ENCODE assay signal across 9 mouse cellular contexts in genomic region chr11:5877421-5877820, GRCm38 (mm10). TPM values are rescaled to one million over a fixed set of nuclear protein-coding genes. Genes with fewer than 3 reads are reported as not detected.
DNase-seq lines count a peak whose midpoint lies in the region; ATAC-seq and TF ChIP-seq lines count a peak whose summit lies in the region.
"Had no signal": no experiment of that assay in that cellular context is flagged by ENCODE, and none has a peak within 500 bp of the region (broad histone marks: within the 10 kb centered on the region; RNA-seq: fewer than 3 reads in every experiment).

No protein-coding gene starts in this region.

- no peak for TF ChIP-seq POLR2A in liver, adult 2 months (IDR thresholded peaks at IDR 0.05; ENCODE audit: extremely low read depth, insufficient read depth, low read length)

- 0 out of 2 replicates have a peak overlapping the region, but pooled peaks have one; percentile 53 for H3K9ac ChIP-seq in liver, adult 2 months (ENCODE audit: low read depth, low read length)
- H3K9ac ChIP-seq in embryonic facial prominence, embryonic 11.5 days (replicated peaks; ENCODE audit: low read length), result peak overlapping the region; percentile 71
- peak overlapping the region; percentile 72 for H3K9ac ChIP-seq in intestine, embryonic 14.5 days (ENCODE audit: low read length)
- peak overlapping the region; percentile 48 for H3K9ac ChIP-seq in neural tube, embryonic 12.5 days

- H3K4me2 ChIP-seq in embryonic facial prominence, embryonic 11.5 days (ENCODE audit: low read depth, low read length), result peak overlapping the region; percentile 65
- H3K4me2 ChIP-seq in intestine, embryonic 14.5 days (ENCODE audit: low read length), result peak overlapping the region; percentile 81
- peak overlapping the region; percentile 58 for H3K4me2 ChIP-seq in neural tube, embryonic 12.5 days (replicated peaks)

- no peak for DNase-seq in liver, adult 2 months (ENCODE audit: extremely low read depth, low read depth, low spot score)
- DNase-seq in liver, result no peak
- no peak for DNase-seq in embryonic facial prominence, embryonic 11.5 days (ENCODE audit: low spot score)
- no peak for DNase-seq in intestine, embryonic 14.5 days (ENCODE audit: low spot score)
- DNase-seq in embryo, embryonic 10.5 days (ENCODE audit: low spot score), result no peak
- no peak for DNase-seq in yolk sac, embryonic 10.5 days (ENCODE audit: low spot score)
- DNase-seq in right cerebral cortex, postnatal 10 days (ENCODE audit: low spot score in 2 of 2), result no peak

- no peak overlapping the region for H3K27ac ChIP-seq in liver, adult 2 months (replicated peaks; ENCODE audit: insufficient read depth, low read depth, low read length)
- H3K27ac ChIP-seq in embryonic facial prominence, embryonic 11.5 days (replicated peaks; ENCODE audit: low read depth, low read length), result no peak overlapping the region
- peak overlapping the region; percentile 75; the same call in 1 of the 2 replicates for H3K27ac ChIP-seq in intestine, embryonic 14.5 days (ENCODE audit: low read depth)
- no peak overlapping the region for H3K27ac ChIP-seq in neural tube, embryonic 12.5 days

- no peaks in the 10 kb centered on the region for H3K79me2 ChIP-seq in liver, adult 2 months (ENCODE audit: control insufficient read depth, insufficient read depth, low read length)

- 0 out of 2 replicates have a peak, but pooled peaks cover 2% of the 10 kb centered on the region for H3K36me3 ChIP-seq in liver, adult 2 months (ENCODE audit: control insufficient read depth, insufficient read depth, low read length)
- peaks cover 10% of the 10 kb centered on the region for H3K36me3 ChIP-seq in embryonic facial prominence, embryonic 11.5 days (replicated peaks; ENCODE audit: control insufficient read depth, insufficient read depth, low read depth, low read length)
- peaks cover 40% of the 10 kb centered on the region for H3K36me3 ChIP-seq in intestine, embryonic 14.5 days (ENCODE audit: control insufficient read depth, insufficient read depth, low read length)
- H3K36me3 ChIP-seq in neural tube, embryonic 12.5 days, result peaks cover 35% of the 10 kb centered on the region

- no peaks in the 10 kb centered on the region for H3K9me3 ChIP-seq in embryonic facial prominence, embryonic 11.5 days (replicated peaks; ENCODE audit: control insufficient read depth, low read length)
- no peaks in the 10 kb centered on the region for H3K9me3 ChIP-seq in intestine, embryonic 14.5 days (ENCODE audit: control insufficient read depth, low read length)
- no peaks in the 10 kb centered on the region for H3K9me3 ChIP-seq in neural tube, embryonic 12.5 days

- H3K27me3 ChIP-seq in liver, adult 2 months (ENCODE audit: control insufficient read depth, insufficient read depth, low read length), result no peaks in the 10 kb centered on the region
- H3K27me3 ChIP-seq in embryonic facial prominence, embryonic 11.5 days (ENCODE audit: control insufficient read depth, insufficient read depth, low read length), result no peaks in the 10 kb centered on the region
- no peaks in the 10 kb centered on the region for H3K27me3 ChIP-seq in intestine, embryonic 14.5 days (replicated peaks; ENCODE audit: control insufficient read depth, insufficient read depth, low read length)
- no peaks in the 10 kb centered on the region for H3K27me3 ChIP-seq in neural tube, embryonic 12.5 days (replicated peaks)

- WGBS in liver, adult 2 months, result 2% methylated on average over 5 of the region's 5 CpGs
- WGBS in embryonic facial prominence, embryonic 11.5 days, result 9% methylated on average over 5 of the region's 5 CpGs
- WGBS in intestine, embryonic 14.5 days, result 2% methylated on average over 5 of the region's 5 CpGs
- WGBS in neural tube, embryonic 12.5 days, result 6% methylated on average over 5 of the region's 5 CpGs

- H3K4me1 ChIP-seq in liver, adult 2 months (ENCODE audit: control insufficient read depth, insufficient read depth, low read length), result peaks cover 2% of the 10 kb centered on the region; the same call in 1 of the 2 replicates
- H3K4me1 ChIP-seq in embryonic facial prominence, embryonic 11.5 days (ENCODE audit: control insufficient read depth, insufficient read depth, low read length), result peaks cover 5% of the 10 kb centered on the region; the same call in 1 of the 2 replicates
- H3K4me1 ChIP-seq in intestine, embryonic 14.5 days (replicated peaks; ENCODE audit: control insufficient read depth, insufficient read depth, low read length), result peaks cover 8% of the 10 kb centered on the region; the same call in 1 of the 2 replicates
- peaks cover 10% of the 10 kb centered on the region for H3K4me1 ChIP-seq in neural tube, embryonic 12.5 days

- TF ChIP-seq CTCF in liver, adult 2 months (IDR thresholded peaks at IDR 0.05; ENCODE audit: low read depth, low read length), result no peak

- H3K4me3 ChIP-seq in liver, adult 2 months (ENCODE audit: insufficient read depth, low read depth, low read length), result peak overlapping the region; percentile 15; the same call in 1 of the 2 replicates
- H3K4me3 ChIP-seq in embryonic facial prominence, embryonic 11.5 days (ENCODE audit: low read depth, low read length), result peak overlapping the region; percentile 63
- H3K4me3 ChIP-seq in intestine, embryonic 14.5 days (ENCODE audit: low read depth, low read length), result peak overlapping the region; percentile 60
- H3K4me3 ChIP-seq in neural tube, embryonic 12.5 days, result peak overlapping the region; percentile 61

- ATAC-seq in embryonic facial prominence, embryonic 11.5 days (replicated peaks; ENCODE audit: insufficient number of reproducible peaks, low FRiP score, low TSS enrichment, low read depth), result no peak
- ATAC-seq in intestine, embryonic 14.5 days (replicated peaks; ENCODE audit: low FRiP score, low TSS enrichment, low read depth), result no peak
- ATAC-seq in neural tube, embryonic 12.5 days (ENCODE audit: low FRiP score, low read depth), result no peak

RNA-seq across cellular contexts. Expression of gene Pold2, which starts 0.7 kb away (rescaled TPM):
- total RNA-seq in liver, adult 2 months (2014; rRNA removed), result 10.7 and 22.1 TPM in 2 replicates
- polyA plus RNA-seq in liver, adult 2 months (2012; rRNA removed), result 59.5 and 81.1 TPM in 2 replicates
- 101 and 105 TPM in 2 replicates for polyA plus RNA-seq in embryonic facial prominence, embryonic 11.5 days (2014; fragmentation: Nextera tagmentation; extraction: Ambion mirVana)
- polyA plus RNA-seq in intestine, embryonic 14.5 days (2014; fragmentation: Nextera tagmentation; extraction: Ambion mirVana), result 130 and 137 TPM in 2 replicates
- polyA plus RNA-seq in neural tube, embryonic 12.5 days (2016; fragmentation: Nextera tagmentation; extraction: Ambion mirVana), result 77.5 and 81.5 TPM in 2 replicates

RNA-seq across cellular contexts. Expression of gene Aebp1, which starts 15.7 kb away (rescaled TPM):
- total RNA-seq in liver, adult 2 months (2014; rRNA removed), result 0.83 and 1.7 TPM in 2 replicates
- 1.4 and 1.6 TPM in 2 replicates for polyA plus RNA-seq in liver, adult 2 months (2012; rRNA removed)
- polyA plus RNA-seq in embryonic facial prominence, embryonic 11.5 days (2014; fragmentation: Nextera tagmentation; extraction: Ambion mirVana), result 8.3 and 10.3 TPM in 2 replicates
- polyA plus RNA-seq in intestine, embryonic 14.5 days (2014; fragmentation: Nextera tagmentation; extraction: Ambion mirVana), result 37.6 and 37.9 TPM in 2 replicates
- polyA plus RNA-seq in neural tube, embryonic 12.5 days (2016; fragmentation: Nextera tagmentation; extraction: Ambion mirVana), result 19.0 TPM in 2 replicates

RNA-seq across cellular contexts. Expression of gene Myl7, which starts 21.2 kb away (rescaled TPM):
- 0.65 and 0.67 TPM in 2 replicates for total RNA-seq in liver, adult 2 months (2014; rRNA removed)
- polyA plus RNA-seq in liver, adult 2 months (2012; rRNA removed), result 0.55 and 0.64 TPM in 2 replicates
- polyA plus RNA-seq in embryonic facial prominence, embryonic 11.5 days (2014; fragmentation: Nextera tagmentation; extraction: Ambion mirVana), result 7.6 and 25.4 TPM in 2 replicates
- 22.9 and 33.3 TPM in 2 replicates for polyA plus RNA-seq in intestine, embryonic 14.5 days (2014; fragmentation: Nextera tagmentation; extraction: Ambion mirVana)
- polyA plus RNA-seq in neural tube, embryonic 12.5 days (2016; fragmentation: Nextera tagmentation; extraction: Ambion mirVana), result 5.1 and 5.5 TPM in 2 replicates
- total RNA-seq: left cerebral cortex, postnatal 10 days had no signal

RNA-seq across cellular contexts. Expression of gene Polm, which starts 39.6 kb away (rescaled TPM):
- total RNA-seq in liver, adult 2 months (2014; rRNA removed), result 2.6 and 2.7 TPM in 2 replicates
- 8.1 and 13.3 TPM in 2 replicates for polyA plus RNA-seq in liver, adult 2 months (2012; rRNA removed)
- polyA plus RNA-seq in embryonic facial prominence, embryonic 11.5 days (2014; fragmentation: Nextera tagmentation; extraction: Ambion mirVana), result 7.0 and 7.1 TPM in 2 replicates
- 10.2 and 10.8 TPM in 2 replicates for polyA plus RNA-seq in intestine, embryonic 14.5 days (2014; fragmentation: Nextera tagmentation; extraction: Ambion mirVana)
- polyA plus RNA-seq in neural tube, embryonic 12.5 days (2016; fragmentation: Nextera tagmentation; extraction: Ambion mirVana), result 6.6 and 7.0 TPM in 2 replicates
